Mouse (Mus musculus): ENCODE data around the gene Cops7b. TPM values are rescaled to one million over a fixed set of nuclear protein-coding genes. Genes with fewer than 3 reads are reported as not detected.

Cops7b gene
- polyA plus RNA-seq, 1 experiment from 2014 or later = 23.1 TPM

DNA sequence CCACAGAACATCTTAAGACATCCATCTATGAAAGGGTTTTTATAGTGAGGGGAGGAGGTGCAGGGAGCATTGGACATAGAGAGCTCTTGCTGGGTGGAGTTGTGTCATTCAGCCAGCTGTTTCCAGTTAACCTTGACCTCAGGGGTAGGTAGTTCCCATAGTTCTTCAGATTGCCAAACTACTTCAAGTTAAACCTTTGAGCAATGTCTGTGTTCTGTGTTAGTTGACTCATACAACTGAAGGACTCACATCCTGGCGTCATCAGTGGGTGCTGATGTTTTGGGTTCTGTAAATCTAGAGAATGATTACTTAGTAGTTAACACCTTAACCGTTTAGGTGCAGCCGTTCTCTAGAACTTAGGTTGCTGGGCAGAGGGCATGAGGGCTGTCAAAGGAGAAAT lies 45.6 kb downstream of the Cops7b start:
- in situ Hi-C loops (cut with MboI; ENCODE audit: low pct_unique_long_range_greater_than_20kb) = no loop called here
- H3K27me3 ChIP-seq = no peaks in the 10 kb centered on the region
- ChIA-PET CTCF (interaction anchor here (0.8 to 2.7 kb wide), 2 partner anchors 10 to 30 kb away, joined by 3 to 10 read pairs; no protein-coding TSS in a partner anchor), POLR2A (no interaction called here)
- no peak for DNase-seq (ENCODE audit: low read depth, low spot score)
- no peak for ATAC-seq
- no peak for TF ChIP-seq CTCF (IDR thresholded peaks at IDR 0.05)

- TF ChIP-seq CTCF (IDR thresholded peaks at IDR 0.05) = no peak
- in situ Hi-C loops (cut with MboI; ENCODE audit: low pct_unique_long_range_greater_than_20kb) = no loop called here
- DNase-seq (ENCODE audit: low read depth, low spot score) (no peak), ATAC-seq (no peak)
- H3K27me3 ChIP-seq = no peaks in the 10 kb centered on the region
- CTCF ChIA-PET = interaction anchor here (1.1 kb wide), 1 partner anchor 10 kb away, joined by 4 read pairs; no protein-coding TSS in a partner anchor
- POLR2A ChIA-PET = no interaction called here
These were observed 47.2 kb downstream of the Cops7b start for GRCm38 (mm10) chr1:86629936-86630335.

- POLR2A ChIA-PET = no interaction called here
- H3K27me3 ChIP-seq = no peaks in the 10 kb centered on the region
- CTCF ChIA-PET = interaction anchor here (1.1 kb wide), 1 partner anchor 11 kb away, joined by 4 read pairs; no protein-coding TSS in a partner anchor
- ATAC-seq = no peak
- DNase-seq (ENCODE audit: low read depth, low spot score) = no peak
- in situ Hi-C loops (cut with MboI; ENCODE audit: low pct_unique_long_range_greater_than_20kb) = no loop called here
- no peak for TF ChIP-seq CTCF (IDR thresholded peaks at IDR 0.05)
These were observed 47.8 kb downstream of the Cops7b start for GRCm38 (mm10) chr1:86630527-86630926.

DNA sequence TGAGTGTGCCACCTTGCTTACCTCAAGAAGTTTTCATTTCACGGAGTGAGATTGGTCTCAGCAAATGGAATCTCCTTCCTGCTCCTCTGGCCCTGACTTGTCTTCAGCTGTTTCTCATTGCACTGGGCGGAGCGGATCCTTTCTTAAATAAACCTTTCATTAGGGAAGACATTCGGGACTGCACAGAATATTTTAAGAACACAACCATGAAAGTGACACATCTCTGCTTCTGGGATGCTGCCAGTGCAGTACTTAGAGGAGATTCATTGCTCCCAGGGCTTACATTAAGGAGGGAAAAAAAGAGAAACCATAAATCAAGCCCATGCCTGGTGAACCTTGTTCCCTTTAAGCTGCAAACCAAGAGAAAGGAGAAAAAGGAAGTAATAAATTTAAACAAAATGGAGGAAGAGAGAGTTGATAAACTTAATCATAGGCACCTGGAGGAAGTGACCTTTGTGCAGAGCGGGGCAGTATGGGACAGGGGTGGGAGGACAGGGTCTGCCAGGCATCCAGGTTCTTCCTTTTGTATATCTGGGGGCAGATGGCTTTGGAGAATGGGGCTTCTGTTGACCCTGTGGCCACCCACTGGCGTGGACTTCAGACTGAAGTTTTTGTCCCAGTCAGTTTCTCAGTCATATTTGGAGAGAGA lies 50.2 kb downstream of the Cops7b start:
- in situ Hi-C loops (cut with MboI; ENCODE audit: low pct_unique_long_range_greater_than_20kb) = no loop called here
- no peak for ATAC-seq
- no peak for TF ChIP-seq CTCF (IDR thresholded peaks at IDR 0.05)
- ChIA-PET POLR2A (no interaction called here), CTCF (interaction anchor here (1.5 kb wide), 1 partner anchor 12 kb away, joined by 4 read pairs; no protein-coding TSS in a partner anchor)
- no peak for DNase-seq (ENCODE audit: low read depth, low spot score)
- no peaks in the 10 kb centered on the region for H3K27me3 ChIP-seq

GRCm38 (mm10) chr1:86633434-86633833 lies 50.7 kb downstream of the Cops7b start:
- ATAC-seq (no peak), DNase-seq (ENCODE audit: low read depth, low spot score) (no peak)
- CTCF ChIA-PET = interaction anchor here (1.5 kb wide), 1 partner anchor 12 kb away, joined by 4 read pairs; no protein-coding TSS in a partner anchor
- H3K27me3 ChIP-seq = no peaks in the 10 kb centered on the region
- in situ Hi-C loops (cut with MboI; ENCODE audit: low pct_unique_long_range_greater_than_20kb) = no loop called here
- POLR2A ChIA-PET = no interaction called here
- TF ChIP-seq CTCF (IDR thresholded peaks at IDR 0.05) = no peak

DNA sequence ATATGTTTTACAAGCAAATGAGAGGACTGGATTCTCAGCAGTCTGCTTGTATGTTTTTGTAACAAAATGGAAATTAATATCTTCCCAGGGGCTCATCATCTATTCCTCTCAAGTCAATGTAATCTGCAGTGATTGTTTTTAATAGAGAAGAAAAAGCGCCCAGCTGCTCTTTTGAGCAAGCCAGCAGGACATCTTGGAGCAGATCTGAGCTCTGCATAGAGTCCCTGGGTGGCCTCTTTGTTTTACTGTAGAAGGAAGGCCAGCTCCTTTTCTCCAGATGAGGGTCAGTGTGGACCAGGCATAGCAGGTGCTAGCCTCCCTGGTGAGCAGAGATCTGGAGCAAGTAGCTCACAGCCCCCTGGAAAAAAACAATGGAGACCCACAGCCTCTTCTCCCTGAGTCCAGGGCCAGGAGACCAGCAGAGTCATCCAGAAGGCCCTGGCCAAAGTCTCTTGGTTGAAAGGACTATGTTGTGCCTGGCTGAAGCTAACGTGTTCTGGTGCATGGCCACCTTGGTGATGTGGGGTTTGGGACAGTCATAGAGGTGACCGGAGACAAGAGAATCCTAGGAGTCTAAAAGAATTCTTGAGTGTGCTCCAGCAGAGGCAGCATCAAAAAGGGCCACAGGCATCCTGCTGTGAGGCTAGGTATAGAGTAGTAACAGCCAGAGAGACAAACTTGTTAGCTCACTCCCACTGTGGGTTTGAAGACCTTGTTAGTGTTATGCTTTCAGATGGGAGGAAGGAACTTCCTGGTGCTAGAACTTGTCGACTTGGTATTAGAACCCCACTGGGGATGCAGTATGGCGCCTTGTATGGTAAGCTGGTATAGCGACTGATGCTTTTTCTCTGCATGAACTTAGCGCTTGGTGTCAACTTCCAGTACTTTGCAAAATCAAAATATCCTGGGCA lies 51.4 kb downstream of the Cops7b start:
- DNase-seq (ENCODE audit: low read depth, low spot score) = no peak
- no peak for ATAC-seq
- peaks cover 5% of the 10 kb centered on the region for H3K27me3 ChIP-seq
- POLR2A ChIA-PET = no interaction called here
- no peak for TF ChIP-seq CTCF (IDR thresholded peaks at IDR 0.05)
- CTCF ChIA-PET = interaction anchor here (0.9 to 1.5 kb wide), 3 partner anchors 11 to 16 kb away, joined by 4 read pairs; no protein-coding TSS in a partner anchor
- in situ Hi-C loops (cut with MboI; ENCODE audit: low pct_unique_long_range_greater_than_20kb) = no loop called here

- ChIA-PET CTCF (interaction anchor here (0.9 to 1.3 kb wide), 2 partner anchors 16 to 17 kb away, joined by 4 read pairs; no protein-coding TSS in a partner anchor), POLR2A (no interaction called here)
- in situ Hi-C loops (cut with MboI; ENCODE audit: low pct_unique_long_range_greater_than_20kb) = no loop called here
- ATAC-seq (no peak), DNase-seq (ENCODE audit: low read depth, low spot score) (no peak)
- H3K27me3 ChIP-seq = peaks cover 10% of the 10 kb centered on the region
- TF ChIP-seq CTCF (IDR thresholded peaks at IDR 0.05) = no peak
These were observed 52.2 kb downstream of the Cops7b start for GRCm38 (mm10) chr1:86634751-86635359.

- DNase-seq (ENCODE audit: low read depth, low spot score) = no peak
- in situ Hi-C loops (cut with MboI; ENCODE audit: low pct_unique_long_range_greater_than_20kb) = no loop called here
- ChIA-PET CTCF (interaction anchor here (1.7 kb wide), 1 partner anchor 25 kb away, joined by 4 read pairs; no protein-coding TSS in a partner anchor), POLR2A (no interaction called here)
- ATAC-seq = no peak
- H3K27me3 ChIP-seq = peaks cover 39% of the 10 kb centered on the region
- TF ChIP-seq CTCF (IDR thresholded peaks at IDR 0.05) = no peak
These were observed 60.6 kb downstream of the Cops7b start for GRCm38 (mm10) chr1:86643101-86643809.

DNA sequence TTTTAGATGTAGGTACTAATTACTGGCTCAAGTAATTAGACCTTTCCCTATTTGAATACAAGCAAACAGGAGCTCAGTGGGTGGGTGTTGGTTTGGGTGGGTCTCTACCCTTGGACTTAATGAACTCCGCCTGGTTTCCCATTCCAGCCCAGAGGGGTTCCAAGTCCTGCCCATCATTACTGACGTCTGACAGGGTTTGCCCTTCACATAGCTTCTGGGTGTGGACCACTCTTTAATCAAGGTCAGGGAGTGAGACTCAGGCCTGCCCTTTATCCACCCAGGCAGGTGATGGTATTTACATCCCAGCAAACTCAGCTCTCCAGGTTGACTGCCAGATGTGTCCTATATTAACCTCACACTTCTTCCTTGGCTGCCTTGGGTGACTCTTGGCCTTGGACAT lies 64.8 kb downstream of the Cops7b start:
- in situ Hi-C loops (cut with MboI; ENCODE audit: low pct_unique_long_range_greater_than_20kb) = no loop called here
- TF ChIP-seq CTCF (IDR thresholded peaks at IDR 0.05) = no peak
- ChIA-PET CTCF (interaction anchor here (1.4 to 1.7 kb wide), 2 partner anchors 28 to 51 kb away, joined by 3 read pairs; no protein-coding TSS in a partner anchor), POLR2A (interaction anchor here (0.9 kb wide), 1 partner anchor 20 kb away, joined by 3 read pairs; no protein-coding TSS in a partner anchor)
- ATAC-seq = no peak
- no peak for DNase-seq (ENCODE audit: low read depth, low spot score)
- H3K27me3 ChIP-seq = peaks cover 23% of the 10 kb centered on the region

- CTCF ChIA-PET = interaction anchor here (0.7 to 2.1 kb wide), 8 partner anchors 12 to 538 kb away, joined by 3 to 9 read pairs (median 4); no protein-coding TSS in a partner anchor
These were observed 67.6 kb downstream of the Cops7b start for GRCm38 (mm10) chr1:86650272-86650671.

More at GRCm38 (mm10) chr1:86650272-86650671, 67.6 kb downstream of the Cops7b start:
- peak; percentile 95 for TF ChIP-seq CTCF (IDR thresholded peaks at IDR 0.05)
- in situ Hi-C loops (cut with MboI; ENCODE audit: low pct_unique_long_range_greater_than_20kb) = no loop called here
- peaks cover 4% of the 10 kb centered on the region for H3K27me3 ChIP-seq
- POLR2A ChIA-PET = interaction anchor here (1.0 kb wide), 1 partner anchor 390 kb away, joined by 3 read pairs; no protein-coding TSS in a partner anchor
- DNase-seq (ENCODE audit: low read depth, low spot score) (no peak), ATAC-seq (no peak)

Measured in Patski (cell line).